Mouse (Mus musculus) T-cell, adult 2 months (primary cell): Measurements from ENCODE around the gene Bag6.

ENCODE experiments used
- DNase-seq: peaks from one replicate; pipeline ENCODE4 v3.0.0; 2022; ENCODE audit warnings: low spot score

Gene Bag6

GRCm38 (mm10) chr17:35195631-35196320 is 60.8 kb downstream of the Bag6 start:
- DNase-seq = peak; percentile 92

DNA sequence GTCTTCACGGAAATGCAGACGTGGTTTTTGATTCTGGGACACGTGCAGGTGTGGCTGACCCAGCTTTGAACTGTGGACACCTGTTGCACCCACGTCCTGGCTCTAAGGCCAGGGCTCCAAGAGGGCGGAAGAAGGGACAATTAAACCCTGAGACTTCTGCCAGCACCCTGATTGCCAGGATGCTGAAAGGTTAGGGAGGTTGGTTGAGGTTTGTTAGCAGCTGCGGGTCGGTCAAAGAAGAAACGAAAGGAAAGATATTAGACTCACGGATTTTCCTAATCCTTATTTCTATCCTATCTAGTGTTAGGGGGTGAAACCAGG is 61.3 kb downstream of the Bag6 start:
- peak; percentile 31 for DNase-seq
